Mouse (Mus musculus): ENCODE results near the gene Zfp52. TPM values are rescaled to one million over a fixed set of nuclear protein-coding genes. Genes with fewer than 3 reads are reported as not detected.

Zfp52 gene
- total RNA-seq, 1 experiment from 2014 or later: 30.4 TPM

DNA sequence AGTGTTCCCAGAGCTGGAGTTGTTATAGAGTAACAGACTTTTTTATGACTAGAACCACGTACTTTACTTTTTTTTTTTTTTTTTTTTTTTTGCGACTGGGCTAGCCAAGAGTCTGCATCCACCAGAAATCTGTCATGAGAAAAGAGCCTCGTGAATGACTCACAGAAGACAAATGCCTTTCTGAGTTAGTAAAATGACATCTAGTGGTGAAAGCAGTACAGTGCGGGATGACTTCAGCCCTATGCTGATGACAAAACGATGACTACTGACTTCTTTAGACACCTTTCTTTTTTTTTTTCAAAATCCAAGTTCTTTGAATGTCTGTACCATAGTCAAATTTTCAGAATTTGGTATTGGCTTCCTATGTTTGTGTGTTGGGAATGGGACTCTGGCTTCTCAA lies 30.9 kb downstream of the Zfp52 start:
- DNase-seq: peak; percentile 7

DNA sequence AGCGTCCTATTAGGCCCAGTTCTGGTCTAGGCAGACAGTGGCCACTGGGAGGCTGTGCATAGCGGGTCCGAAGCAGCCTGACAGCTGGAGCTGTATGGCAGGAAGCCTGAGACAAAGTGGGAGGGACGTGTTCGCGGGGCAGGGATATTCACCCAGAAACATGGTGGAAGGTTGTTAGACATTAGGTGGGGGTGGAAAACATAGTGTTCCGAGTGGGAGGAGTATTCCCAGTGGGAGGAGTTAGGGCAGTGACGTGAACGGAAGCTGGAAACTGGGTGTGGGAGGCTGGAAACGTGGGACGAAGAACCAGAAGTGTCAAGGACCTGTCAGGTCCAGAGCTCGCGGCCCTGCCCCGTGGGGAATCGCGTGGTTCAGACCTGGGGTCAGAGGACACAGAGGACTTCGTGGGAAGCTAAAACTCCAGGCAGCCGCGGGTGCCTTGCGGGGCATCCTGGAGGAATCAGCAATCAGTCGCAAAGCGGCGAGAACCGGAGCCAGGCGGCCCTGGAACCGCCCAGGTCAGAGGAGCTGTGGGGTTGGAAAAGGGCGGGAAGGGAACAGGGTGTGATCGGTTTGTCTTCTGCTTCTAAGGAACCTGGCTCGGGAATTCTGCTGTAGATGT lies 31.5 kb downstream of the Zfp52 start, which contains the start of gene Zfp948:
TSS of gene Zfp948 (plus strand) at position 281 of the 622 bp plus-strand sequence.
- peak; percentile 74 for DNase-seq

DNA sequence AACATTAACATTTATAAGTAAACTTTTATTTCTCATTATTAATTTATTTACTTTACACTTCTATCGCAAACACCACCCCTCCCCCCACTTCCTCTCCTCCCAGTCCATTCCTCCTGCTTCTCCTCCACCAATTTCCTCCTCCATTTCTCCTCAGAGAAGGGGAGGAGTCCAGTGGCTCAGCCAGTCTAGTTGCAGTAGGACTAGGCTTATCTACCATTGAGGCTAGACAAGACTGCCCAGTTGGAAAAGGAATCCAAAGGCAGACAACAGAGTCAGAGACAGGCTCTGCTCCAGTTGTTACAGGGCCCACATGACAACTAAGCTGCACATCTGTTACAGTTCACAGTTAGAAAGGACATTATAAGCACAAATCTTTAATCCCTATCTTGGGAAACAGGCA lies 32.4 kb downstream of the Zfp52 start:
- no peak for DNase-seq

- DNase-seq: no peak
These were observed 43.7 kb downstream of the Zfp52 start for GRCm38 (mm10) chr17:21579080-21579479.

- DNase-seq: no peak
These were observed 44.3 kb downstream of the Zfp52 start for GRCm38 (mm10) chr17:21579493-21580175.

GRCm38 (mm10) chr17:21585521-21585920 lies 50.2 kb downstream of the Zfp52 start:
- no peak for DNase-seq

Other genes starting within 250 kb of the Zfp52 start
- not detected in 2 replicates for gene Vmn1r237, start 223.7 kb upstream of the Zfp52 start, total RNA-seq (2021)
- gene Zfp677, start 151.8 kb upstream of the Zfp52 start, total RNA-seq (2021): 5.3 and 6.0 TPM in 2 replicates
- gene Zfp54, start 112.3 kb upstream of the Zfp52 start, total RNA-seq (2021): 3.5 and 3.6 TPM in 2 replicates
- 8.7 and 8.8 TPM in 2 replicates for gene Zfp51, start 85.2 kb upstream of the Zfp52 start, total RNA-seq (2021)
- 4.7 and 5.4 TPM in 2 replicates for gene Zfp53, start 46.5 kb upstream of the Zfp52 start, total RNA-seq (2021)
- gene Zfp948, start 31.5 kb downstream of the Zfp52 start, total RNA-seq (2021): 10.0 and 10.7 TPM in 2 replicates
- gene Zfp983, start 115.1 kb downstream of the Zfp52 start, total RNA-seq (2021): 7.8 and 10.0 TPM in 2 replicates
- gene Gm10226, start 156.3 kb downstream of the Zfp52 start, total RNA-seq (2021): 6.0 TPM in 1 of 2 replicates, not detected in the other
- 7.9 and 8.3 TPM in 2 replicates for gene Zfp760, start 172.2 kb downstream of the Zfp52 start, total RNA-seq (2021)
- gene Zfp229, start 195.3 kb downstream of the Zfp52 start, total RNA-seq (2021): 12.3 and 14.2 TPM in 2 replicates

All from adrenal gland, postnatal 25 days (tissue).